Mouse (Mus musculus): ENCODE results near the gene Morn4. TPM values are rescaled to one million over a fixed set of nuclear protein-coding genes. Genes with fewer than 3 reads are reported as not detected.
A peak's percentile ranks its signal among the peaks of the same experiment; 100 is the strongest.

Gene Morn4
- polyA plus RNA-seq, 1 experiment from 2014 or later = 41.2 TPM

- H3K4me1 ChIP-seq = no peaks in the 10 kb centered on the region
- no peaks in the 10 kb centered on the region for H3K36me3 ChIP-seq
- ATAC-seq (ENCODE audit: insufficient number of reproducible peaks, insufficient read depth, low FRiP score, low TSS enrichment, low read depth) = no peak
- no peak overlapping the region for H3K9ac ChIP-seq
- WGBS = 72% methylated on average over 7 of the region's 7 CpGs
- no peaks in the 10 kb centered on the region for H3K27me3 ChIP-seq
- H3K4me3 ChIP-seq = no peak overlapping the region
- H3K9me3 ChIP-seq = no peaks in the 10 kb centered on the region
- H3K27ac ChIP-seq = no peak overlapping the region
- no peak overlapping the region for H3K4me2 ChIP-seq
Observed at GRCm38 (mm10) chr19:42058426-42058825, 27.7 kb downstream of the Morn4 start.

GRCm38 (mm10) chr19:42056719-42057409 lies 29.3 kb downstream of the Morn4 start:
- Histone ChIP-seq H3K9ac (no peak overlapping the region), H3K27ac (no peak overlapping the region), H3K4me2 (no peak overlapping the region), H3K4me3 (no peak overlapping the region), H3K27me3 (no peaks in the 10 kb centered on the region), H3K4me1 (no peaks in the 10 kb centered on the region), H3K9me3 (no peaks in the 10 kb centered on the region), H3K36me3 (no peaks in the 10 kb centered on the region)
- no peak for ATAC-seq (ENCODE audit: insufficient number of reproducible peaks, insufficient read depth, low FRiP score, low TSS enrichment, low read depth)
- WGBS = 88% methylated on average over 6 of the region's 6 CpGs

GRCm38 (mm10) chr19:42055881-42056280 lies 30.3 kb downstream of the Morn4 start:
- Histone ChIP-seq H3K4me1 (no peaks in the 10 kb centered on the region), H3K9ac (no peak overlapping the region), H3K9me3 (no peaks in the 10 kb centered on the region), H3K4me3 (no peak overlapping the region), H3K4me2 (no peak overlapping the region), H3K27me3 (no peaks in the 10 kb centered on the region), H3K36me3 (no peaks in the 10 kb centered on the region), H3K27ac (no peak overlapping the region)
- no peak for ATAC-seq (ENCODE audit: insufficient number of reproducible peaks, insufficient read depth, low FRiP score, low TSS enrichment, low read depth)
- 82% methylated on average over 2 of the region's 2 CpGs for WGBS

GRCm38 (mm10) chr19:42054255-42054654 lies 31.9 kb downstream of the Morn4 start:
- WGBS = 80% methylated on average over 6 of the region's 6 CpGs
- Histone ChIP-seq H3K4me1 (no peaks in the 10 kb centered on the region), H3K27ac (no peak overlapping the region), H3K9me3 (no peaks in the 10 kb centered on the region), H3K9ac (no peak overlapping the region), H3K36me3 (no peaks in the 10 kb centered on the region), H3K4me2 (no peak overlapping the region), H3K27me3 (no peaks in the 10 kb centered on the region), H3K4me3 (no peak overlapping the region)
- no peak for ATAC-seq (ENCODE audit: insufficient number of reproducible peaks, insufficient read depth, low FRiP score, low TSS enrichment, low read depth)

GRCm38 (mm10) chr19:42051948-42052347 lies 34.2 kb downstream of the Morn4 start, which contains the start of gene 4933411K16Rik:
TSS of gene 4933411K16Rik (plus strand) at chr19:42052248.
- Histone ChIP-seq H3K9me3 (no peaks in the 10 kb centered on the region), H3K4me2 (no peak within 1 kb of the TSS), H3K9ac (no peak within 1 kb of the TSS), H3K4me3 (no peak within 1 kb of the TSS), H3K4me1 (no peaks in the 10 kb centered on the region), H3K36me3 (no peaks in the 10 kb centered on the region), H3K27ac (no peak within 1 kb of the TSS), H3K27me3 (no peaks in the 10 kb centered on the region)
- 63% methylated on average over 4 of the region's 4 CpGs for WGBS
- ATAC-seq (ENCODE audit: insufficient number of reproducible peaks, insufficient read depth, low FRiP score, low TSS enrichment, low read depth) = no peak

GRCm38 (mm10) chr19:42051351-42051750 lies 34.8 kb downstream of the Morn4 start:
- H3K9me3 ChIP-seq = no peaks in the 10 kb centered on the region
- H3K36me3 ChIP-seq = no peaks in the 10 kb centered on the region
- H3K4me1 ChIP-seq = 0 out of 2 replicates have a peak, but pooled peaks cover 2% of the 10 kb centered on the region
- no peak overlapping the region for H3K4me2 ChIP-seq
- 82% methylated on average over 3 of the region's 3 CpGs for WGBS
- ATAC-seq (ENCODE audit: insufficient number of reproducible peaks, insufficient read depth, low FRiP score, low TSS enrichment, low read depth) = no peak
- H3K9ac ChIP-seq = no peak overlapping the region
- no peaks in the 10 kb centered on the region for H3K27me3 ChIP-seq
- H3K4me3 ChIP-seq = no peak overlapping the region
- H3K27ac ChIP-seq = no peak overlapping the region

- 90% methylated on average over 1 of the region's 1 CpGs for WGBS
- no peaks in the 10 kb centered on the region for H3K36me3 ChIP-seq
- H3K4me1 ChIP-seq = peaks cover 13% of the 10 kb centered on the region; the same call in 1 of the 2 replicates
Observed at GRCm38 (mm10) chr19:42050251-42050650, 35.9 kb downstream of the Morn4 start.

GRCm38 (mm10) chr19:42045269-42046102 lies 40.7 kb downstream of the Morn4 start, which contains the start of gene Hoga1:
TSS of gene Hoga1 (plus strand) at chr19:42045610.
- Histone ChIP-seq H3K4me2 (peak within 1 kb of the TSS; percentile 60), H3K27me3 (no peaks in the 10 kb centered on the region; the same call in 1 of the 2 replicates), H3K9me3 (no peaks in the 10 kb centered on the region), H3K4me3 (peak within 1 kb of the TSS; percentile 37), H3K27ac (no peak within 1 kb of the TSS), H3K36me3 (no peaks in the 10 kb centered on the region), H3K9ac (peak within 1 kb of the TSS; percentile 63), H3K4me1 (peaks cover 13% of the 10 kb centered on the region; the same call in 1 of the 2 replicates)
- peak; percentile 77; the same call in 1 of the 2 replicates for ATAC-seq (ENCODE audit: insufficient number of reproducible peaks, insufficient read depth, low FRiP score, low TSS enrichment, low read depth)
- WGBS = 19% methylated on average over 23 of the region's 23 CpGs

More at GRCm38 (mm10) chr19:42050251-42050650, 35.9 kb downstream of the Morn4 start:
- Histone ChIP-seq H3K9me3 (no peaks in the 10 kb centered on the region), H3K27me3 (no peaks in the 10 kb centered on the region), H3K4me2 (no peak overlapping the region), H3K27ac (no peak overlapping the region), H3K9ac (no peak overlapping the region), H3K4me3 (no peak overlapping the region)
- ATAC-seq (ENCODE audit: insufficient number of reproducible peaks, insufficient read depth, low FRiP score, low TSS enrichment, low read depth) = no peak

GRCm38 (mm10) chr19:42043988-42044387 lies 42.2 kb downstream of the Morn4 start:
- H3K4me2 ChIP-seq = no peak overlapping the region
- no peak overlapping the region for H3K9ac ChIP-seq
- ATAC-seq (ENCODE audit: insufficient number of reproducible peaks, insufficient read depth, low FRiP score, low TSS enrichment, low read depth) = no peak
- H3K4me3 ChIP-seq = no peak overlapping the region
- no peaks in the 10 kb centered on the region for H3K36me3 ChIP-seq
- H3K9me3 ChIP-seq = no peaks in the 10 kb centered on the region
- H3K4me1 ChIP-seq = peaks cover 13% of the 10 kb centered on the region; the same call in 1 of the 2 replicates
- peaks cover 6% of the 10 kb centered on the region for H3K27me3 ChIP-seq
- no peak overlapping the region for H3K27ac ChIP-seq
- WGBS = 97% methylated on average over 6 of the region's 6 CpGs

GRCm38 (mm10) chr19:42038310-42038709 lies 47.8 kb downstream of the Morn4 start:
- Histone ChIP-seq H3K4me2 (no peak overlapping the region), H3K27ac (no peak overlapping the region), H3K4me3 (no peak overlapping the region), H3K4me1 (peaks cover 24% of the 10 kb centered on the region), H3K9ac (no peak overlapping the region), H3K27me3 (peaks cover 6% of the 10 kb centered on the region), H3K36me3 (peaks cover 11% of the 10 kb centered on the region), H3K9me3 (no peaks in the 10 kb centered on the region)
- ATAC-seq (ENCODE audit: insufficient number of reproducible peaks, insufficient read depth, low FRiP score, low TSS enrichment, low read depth) = no peak
- 89% methylated on average over 12 of the region's 12 CpGs for WGBS

- WGBS = 70% methylated on average over 11 of the region's 11 CpGs
- no peak overlapping the region for H3K4me3 ChIP-seq
- ATAC-seq (ENCODE audit: insufficient number of reproducible peaks, insufficient read depth, low FRiP score, low TSS enrichment, low read depth) = no peak
Observed at GRCm38 (mm10) chr19:42037167-42037702, 48.9 kb downstream of the Morn4 start.

More at GRCm38 (mm10) chr19:42037167-42037702, 48.9 kb downstream of the Morn4 start:
- Histone ChIP-seq H3K9me3 (no peaks in the 10 kb centered on the region), H3K27ac (no peak overlapping the region), H3K4me1 (peaks cover 24% of the 10 kb centered on the region), H3K27me3 (peaks cover 6% of the 10 kb centered on the region), H3K9ac (no peak overlapping the region), H3K36me3 (peaks cover 13% of the 10 kb centered on the region), H3K4me2 (no peak overlapping the region)
